Mouse (Mus musculus) ES-Bruce4 (cell line): Measurements from ENCODE around the gene Agtpbp1. TPM values are rescaled to one million over a fixed set of nuclear protein-coding genes. Genes with fewer than 3 reads are reported as not detected.

Experiments
- H3K27ac ChIP-seq: 2 replicates; pipeline ENCODE4 v1.5.1; 2012; ENCODE audit warnings: low read length, inconsistent platforms; ENCODE audit not compliant: insufficient read depth
- H3K27me3 ChIP-seq: 2 replicates; pipeline ENCODE4 v1.6.1; 2012; ENCODE audit warnings: mild to moderate bottlenecking, low read length, inconsistent platforms; ENCODE audit not compliant: control insufficient read depth, poor library complexity, insufficient read depth, severe bottlenecking
- H3K36me3 ChIP-seq: 2 replicates; pipeline ENCODE4 v1.6.1; 2012; ENCODE audit warnings: inconsistent platforms, mild to moderate bottlenecking, low read length, moderate library complexity; ENCODE audit not compliant: control insufficient read depth, poor library complexity, insufficient read depth, severe bottlenecking
- H3K4me1 ChIP-seq: one replicate; pipeline ENCODE4 v1.8.1; 2011; ENCODE audit warnings: low read length; ENCODE audit not compliant: control insufficient read depth, insufficient read depth
- H3K4me3 ChIP-seq: 2 replicates; pipeline ENCODE4 v1.5.1; 2011; ENCODE audit warnings: low read depth, mild to moderate bottlenecking, low read length
- H3K9ac ChIP-seq: 2 replicates; pipeline ENCODE4 v1.6.1; 2012; ENCODE audit warnings: low read depth, mild to moderate bottlenecking, inconsistent platforms; ENCODE audit not compliant: poor library complexity, severe bottlenecking
- H3K9me3 ChIP-seq: replicated peaks from 2 replicates; pipeline ENCODE4 v1.6.1; 2012; ENCODE audit warnings: mild to moderate bottlenecking, low read length, inconsistent platforms; ENCODE audit not compliant: control insufficient read depth, poor library complexity, insufficient read depth, severe bottlenecking
- CTCF ChIP-seq: IDR thresholded peaks from one replicate; pipeline ENCODE4 v1.8.1; 2011; ENCODE audit warnings: low read depth, low read length
- EP300 ChIP-seq: IDR thresholded peaks from 2 replicates; pipeline ENCODE4 v1.6.1; 2011; ENCODE audit warnings: low read depth, low read length; ENCODE audit not compliant: insufficient read depth
- POLR2A ChIP-seq: IDR thresholded peaks from one replicate; pipeline ENCODE4 v1.8.1; 2011; ENCODE audit warnings: low read length; ENCODE audit not compliant: insufficient read depth
- polyA plus RNA-seq: library from polyadenylated mRNA; stranded (reverse); fragments of >200 nt; gene quantifications from 2 replicates; pipeline ENCODE4 v1.2.4, GENCODE M21; 2011; ENCODE audit warnings: low read depth; ENCODE audit not compliant: missing spikeins, insufficient read depth, insufficient read length

Gene Agtpbp1
- polyA plus RNA-seq, 1 experiment = 27.9 TPM

- no peaks in the 10 kb centered on the region for H3K27me3 ChIP-seq
- H3K9ac ChIP-seq = no peak overlapping the region
- H3K36me3 ChIP-seq = no peaks in the 10 kb centered on the region
- no peak overlapping the region for H3K4me3 ChIP-seq
- no peak overlapping the region for H3K27ac ChIP-seq
- H3K9me3 ChIP-seq = no peaks in the 10 kb centered on the region
- no peaks in the 10 kb centered on the region for H3K4me1 ChIP-seq
- TF ChIP-seq POLR2A = no peak
- TF ChIP-seq EP300 = no peak
- TF ChIP-seq CTCF = no peak
These were observed 63.6 kb downstream of the Agtpbp1 start for GRCm38 (mm10) chr13:59521271-59522064.

GRCm38 (mm10) chr13:59520834-59521233 is 64.2 kb downstream of the Agtpbp1 start:
- H3K36me3 ChIP-seq = no peaks in the 10 kb centered on the region
- H3K4me3 ChIP-seq = no peak overlapping the region
- TF ChIP-seq CTCF (no peak), POLR2A (no peak), EP300 (no peak)
- H3K27me3 ChIP-seq = no peaks in the 10 kb centered on the region
- no peaks in the 10 kb centered on the region for H3K9me3 ChIP-seq
- H3K9ac ChIP-seq = no peak overlapping the region
- no peaks in the 10 kb centered on the region for H3K4me1 ChIP-seq
- H3K27ac ChIP-seq = no peak overlapping the region

GRCm38 (mm10) chr13:59519479-59519878 is 65.5 kb downstream of the Agtpbp1 start:
- Histone ChIP-seq H3K9ac (no peak overlapping the region), H3K27me3 (no peaks in the 10 kb centered on the region), H3K9me3 (no peaks in the 10 kb centered on the region), H3K36me3 (no peaks in the 10 kb centered on the region), H3K4me3 (no peak overlapping the region), H3K4me1 (no peaks in the 10 kb centered on the region), H3K27ac (no peak overlapping the region)
- TF ChIP-seq POLR2A = no peak
- no peak for TF ChIP-seq EP300
- TF ChIP-seq CTCF = no peak

GRCm38 (mm10) chr13:59518016-59518415 is 67.0 kb downstream of the Agtpbp1 start:
- no peak overlapping the region for H3K9ac ChIP-seq
- no peak overlapping the region for H3K4me3 ChIP-seq
- H3K36me3 ChIP-seq = no peaks in the 10 kb centered on the region
- H3K27ac ChIP-seq = no peak overlapping the region
- no peak for TF ChIP-seq POLR2A
- TF ChIP-seq EP300 = no peak
- no peak for TF ChIP-seq CTCF
- no peaks in the 10 kb centered on the region for H3K27me3 ChIP-seq
- no peaks in the 10 kb centered on the region for H3K4me1 ChIP-seq
- no peaks in the 10 kb centered on the region for H3K9me3 ChIP-seq

- Histone ChIP-seq H3K4me3 (no peak overlapping the region), H3K9me3 (no peaks in the 10 kb centered on the region), H3K4me1 (no peaks in the 10 kb centered on the region), H3K27ac (no peak overlapping the region), H3K36me3 (no peaks in the 10 kb centered on the region), H3K27me3 (no peaks in the 10 kb centered on the region), H3K9ac (no peak overlapping the region)
- no peak for TF ChIP-seq EP300
- TF ChIP-seq CTCF = peak; percentile 74
These were observed 70.0 kb downstream of the Agtpbp1 start for GRCm38 (mm10) chr13:59515074-59515473.

- no peaks in the 10 kb centered on the region for H3K9me3 ChIP-seq
- no peak overlapping the region for H3K9ac ChIP-seq
- H3K27me3 ChIP-seq = no peaks in the 10 kb centered on the region
- no peaks in the 10 kb centered on the region for H3K4me1 ChIP-seq
- no peak overlapping the region for H3K4me3 ChIP-seq
- no peaks in the 10 kb centered on the region for H3K36me3 ChIP-seq
- no peak for TF ChIP-seq EP300
- no peak for TF ChIP-seq CTCF
- no peak for TF ChIP-seq POLR2A
- no peak overlapping the region for H3K27ac ChIP-seq
These were observed 75.2 kb downstream of the Agtpbp1 start for GRCm38 (mm10) chr13:59509644-59510366.
